Mouse (Mus musculus): ENCODE data around the gene Tmem86b.
"Not testable (repeated sequence)": the region's sequence is repeated elsewhere in the genome, so short reads cannot be mapped to it uniquely, and the experiment has no call there.

Gene Tmem86b

GRCm38 (mm10) chr7:4647992-4648391 is 16.8 kb upstream of the Tmem86b start:
- no peak for DNase-seq (ENCODE audit: low spot score in 2 of 2)

GRCm38 (mm10) chr7:4647291-4647690 is 16.1 kb upstream of the Tmem86b start:
- no peak for DNase-seq (ENCODE audit: low spot score in 2 of 2)

GRCm38 (mm10) chr7:4646806-4647205 is 15.6 kb upstream of the Tmem86b start:
- no peak for DNase-seq (ENCODE audit: low spot score in 2 of 2)

GRCm38 (mm10) chr7:4643225-4643624 is 12.0 kb upstream of the Tmem86b start:
- DNase-seq (ENCODE audit: low spot score in 2 of 2), result no peak

GRCm38 (mm10) chr7:4641956-4642355 is 10.7 kb upstream of the Tmem86b start:
- no peak for DNase-seq (ENCODE audit: low spot score in 2 of 2)

- no peak for DNase-seq (ENCODE audit: low spot score in 2 of 2)
These were observed 9.9 kb upstream of the Tmem86b start for GRCm38 (mm10) chr7:4641155-4641554.

- DNase-seq (ENCODE audit: low spot score in 2 of 2), result no peak
These were observed 5.0 kb upstream of the Tmem86b start for GRCm38 (mm10) chr7:4636179-4636578.

- no peak for DNase-seq (ENCODE audit: low spot score in 2 of 2)
These were observed 1.0 kb downstream of the Tmem86b start for GRCm38 (mm10) chr7:4630198-4630597.

- DNase-seq (ENCODE audit: low spot score in 2 of 2), result no peak
These were observed 1.6 kb downstream of the Tmem86b start for GRCm38 (mm10) chr7:4629586-4629985.

- DNase-seq (ENCODE audit: low spot score in 2 of 2), result no peak
These were observed 5.3 kb downstream of the Tmem86b start for GRCm38 (mm10) chr7:4625928-4626327.

- no peak for DNase-seq (ENCODE audit: low spot score in 2 of 2)
These were observed 6.9 kb downstream of the Tmem86b start for GRCm38 (mm10) chr7:4624343-4624742.

- DNase-seq (ENCODE audit: low spot score in 2 of 2), result no peak
These were observed 7.6 kb downstream of the Tmem86b start for GRCm38 (mm10) chr7:4623544-4624189.

GRCm38 (mm10) chr7:4619979-4620378 is 11.2 kb downstream of the Tmem86b start:
- DNase-seq (ENCODE audit: low spot score in 2 of 2), result no peak

- no peak for DNase-seq (ENCODE audit: low spot score in 2 of 2)
These were observed 17.4 kb downstream of the Tmem86b start for GRCm38 (mm10) chr7:4613740-4614403.

GRCm38 (mm10) chr7:4612956-4613355 is 18.3 kb downstream of the Tmem86b start:
- DNase-seq (ENCODE audit: low spot score in 2 of 2), result no peak

GRCm38 (mm10) chr7:4612386-4612785 is 18.8 kb downstream of the Tmem86b start:
- no peak for DNase-seq (ENCODE audit: low spot score in 2 of 2)

GRCm38 (mm10) chr7:4611921-4612341 is 19.3 kb downstream of the Tmem86b start:
- no peak for DNase-seq (ENCODE audit: low spot score in 2 of 2)

- no peak for DNase-seq (ENCODE audit: low spot score in 2 of 2)
These were observed 19.7 kb downstream of the Tmem86b start for GRCm38 (mm10) chr7:4611511-4611910.

GRCm38 (mm10) chr7:4608002-4608401 is 23.2 kb downstream of the Tmem86b start:
- no peak for DNase-seq (ENCODE audit: low spot score in 2 of 2)

- no peak for DNase-seq (ENCODE audit: low spot score in 2 of 2)
These were observed 27.3 kb downstream of the Tmem86b start, which contains the start of gene Ptprh for GRCm38 (mm10) chr7:4603873-4604272. Gene Ptprh (minus strand): TSS chr7:4604041.

GRCm38 (mm10) chr7:4602969-4603368 is 28.3 kb downstream of the Tmem86b start:
- DNase-seq (ENCODE audit: low spot score in 2 of 2), result no peak

GRCm38 (mm10) chr7:4597046-4597445 is 34.2 kb downstream of the Tmem86b start:
- not testable (repeated sequence) for DNase-seq (ENCODE audit: low spot score in 2 of 2)

GRCm38 (mm10) chr7:4581481-4581880 is 49.7 kb downstream of the Tmem86b start:
- DNase-seq (ENCODE audit: low spot score in 2 of 2), result not testable (repeated sequence)

Measured in cerebellum, postnatal 4 days (tissue).